Mouse (Mus musculus) limb, embryonic 15.5 days (tissue): ENCODE measurements around the gene Stoml1. TPM values are rescaled to one million over a fixed set of nuclear protein-coding genes. Genes with fewer than 3 reads are reported as not detected.
"Not testable (repeated sequence)": the region's sequence is repeated elsewhere in the genome, so short reads cannot be mapped to it uniquely, and the experiment has no call there.

Experiments used
- ATAC-seq: fragments of 200-750 bp; cut with Nextera tagmentation; 2 replicates; pipeline ENCODE4 v1.8.0; 2017; ENCODE audit warnings: low read depth, moderate TSS enrichment; ENCODE audit not compliant: insufficient number of reproducible peaks, low FRiP score, low TSS enrichment
- H3K27ac ChIP-seq: fragments of 300-500 bp; sonication (generic); 2 replicates; pipeline ENCODE4 v1.5.1; 2015; ENCODE audit warnings: moderate library complexity, mild to moderate bottlenecking, inconsistent platforms
- H3K27me3 ChIP-seq: fragments of 300-500 bp; sonication (generic); 2 replicates; pipeline ENCODE4 v1.6.1; 2015; ENCODE audit warnings: inconsistent platforms
- H3K36me3 ChIP-seq: fragments of 300-500 bp; sonication (generic); 2 replicates; pipeline ENCODE4 v1.6.1; 2015; ENCODE audit warnings: inconsistent platforms
- H3K4me1 ChIP-seq: fragments of 300-500 bp; sonication (generic); 2 replicates; pipeline ENCODE4 v1.6.1; 2015; ENCODE audit warnings: inconsistent platforms
- H3K4me2 ChIP-seq: fragments of 300-500 bp; sonication (generic); 2 replicates; pipeline ENCODE4 v1.6.1; 2015; ENCODE audit warnings: mild to moderate bottlenecking, inconsistent platforms
- H3K4me3 ChIP-seq: fragments of 300-500 bp; sonication (generic); 2 replicates; pipeline ENCODE4 v1.5.1; 2015; ENCODE audit warnings: mild to moderate bottlenecking, inconsistent platforms
- H3K9ac ChIP-seq: fragments of 300-500 bp; sonication (generic); 2 replicates; pipeline ENCODE4 v1.6.1; 2015; ENCODE audit warnings: inconsistent platforms
- H3K9me3 ChIP-seq: fragments of 300-500 bp; sonication (generic); 2 replicates; pipeline ENCODE4 v1.6.1; 2016; ENCODE audit warnings: inconsistent platforms
- WGBS: fragments of 180-500 bp; shearing (Covaris S2); methylation state at CpG from one replicate; pipeline ENCODE4 v1.1.7; 2015; 5-methylcytosine and 5-hydroxymethylcytosine counted together
- polyA plus RNA-seq: library from polyadenylated mRNA; unstranded; fragments of >200 nt; fragmentation: Nextera tagmentation; extraction: Ambion mirVana; gene quantifications from 2 replicates; pipeline ENCODE4 v1.2.1, GENCODE M21; 2015

Gene Stoml1
- polyA plus RNA-seq, 1 experiment from 2014 or later: 35.5 TPM

- no peak overlapping the region for H3K4me2 ChIP-seq
- H3K36me3 ChIP-seq: peaks cover 10% of the 10 kb centered on the region; the same call in 1 of the 2 replicates
- ATAC-seq: no peak
- H3K9me3 ChIP-seq: no peaks in the 10 kb centered on the region
- no peaks in the 10 kb centered on the region for H3K27me3 ChIP-seq
- no peak overlapping the region for H3K9ac ChIP-seq
- peaks cover 48% of the 10 kb centered on the region for H3K4me1 ChIP-seq
- 61% methylated on average over 4 of the region's 4 CpGs for WGBS
- H3K27ac ChIP-seq: no peak overlapping the region
- no peak overlapping the region for H3K4me3 ChIP-seq
These were observed 6.8 kb upstream of the Stoml1 start for GRCm38 (mm10) chr9:58246083-58246591.

- Histone ChIP-seq H3K4me1 (peaks cover 37% of the 10 kb centered on the region), H3K27ac (0 out of 2 replicates have a peak overlapping the region, but pooled peaks have one; percentile 39), H3K4me2 (peak overlapping the region; percentile 46), H3K27me3 (no peaks in the 10 kb centered on the region), H3K4me3 (peak overlapping the region; percentile 24), H3K9me3 (no peaks in the 10 kb centered on the region), H3K9ac (peak overlapping the region; percentile 15; the same call in 1 of the 2 replicates), H3K36me3 (peaks cover 10% of the 10 kb centered on the region; the same call in 1 of the 2 replicates)
- WGBS: 5% methylated on average over 25 of the region's 25 CpGs
- ATAC-seq: peak; percentile 76; the same call in 1 of the 2 replicates
These were observed 5.8 kb upstream of the Stoml1 start for GRCm38 (mm10) chr9:58247064-58247759.

DNA sequence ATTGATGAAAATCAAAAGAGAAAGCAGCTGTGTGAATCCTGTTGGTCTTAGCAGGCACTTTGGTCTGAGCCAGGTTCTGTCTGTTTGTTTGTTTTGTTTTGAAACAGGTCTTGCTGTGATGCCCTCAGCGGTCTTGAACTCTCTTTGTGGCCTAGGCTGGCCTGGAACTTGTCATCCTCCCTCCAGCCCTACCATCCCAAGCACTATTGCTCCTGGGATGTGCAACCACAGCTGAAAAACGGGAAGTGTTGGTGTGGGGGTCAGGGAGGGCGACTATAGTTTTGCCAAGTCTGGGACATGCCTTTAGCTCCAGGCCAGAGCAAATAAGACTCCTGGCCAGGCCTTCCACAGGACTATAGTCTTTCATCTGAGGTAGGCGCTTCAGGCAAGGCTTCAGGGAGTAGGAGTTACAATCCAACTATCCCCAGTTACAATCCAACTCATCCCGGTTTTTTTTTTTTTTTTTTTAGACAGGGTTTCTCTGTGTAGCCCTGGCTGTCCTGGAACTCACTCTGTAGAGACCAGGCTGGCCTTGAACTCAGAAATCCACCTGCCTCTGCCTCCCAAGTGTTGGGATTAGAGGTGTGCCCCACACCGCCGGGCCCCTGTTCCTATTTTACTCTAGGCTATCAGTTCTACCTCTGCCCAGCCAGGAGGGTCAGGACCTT, 4.1 kb upstream of the Stoml1 start:
- H3K27me3 ChIP-seq: no peaks in the 10 kb centered on the region
- H3K4me2 ChIP-seq: peak overlapping the region; percentile 69
- H3K9ac ChIP-seq: no peak overlapping the region
- no peaks in the 10 kb centered on the region for H3K9me3 ChIP-seq
- no peak for ATAC-seq
- WGBS: 23% methylated on average over 7 of the region's 7 CpGs
- H3K4me1 ChIP-seq: peaks cover 31% of the 10 kb centered on the region
- 0 out of 2 replicates have a peak, but pooled peaks cover 6% of the 10 kb centered on the region for H3K36me3 ChIP-seq
- peak overlapping the region; percentile 55 for H3K4me3 ChIP-seq
- H3K27ac ChIP-seq: peak overlapping the region; percentile 95

- ATAC-seq: peak; percentile 66; the same call in 1 of the 2 replicates
- under 1% methylated on average over 16 of the region's 16 CpGs for WGBS
- H3K9ac ChIP-seq: peak within 1 kb of the TSS; percentile 47
- H3K27me3 ChIP-seq: no peaks in the 10 kb centered on the region
- peak within 1 kb of the TSS; percentile 69 for H3K4me2 ChIP-seq
- H3K27ac ChIP-seq: peak within 1 kb of the TSS; percentile 95
- peaks cover 34% of the 10 kb centered on the region for H3K4me1 ChIP-seq
- peak within 1 kb of the TSS; percentile 55 for H3K4me3 ChIP-seq
- no peaks in the 10 kb centered on the region for H3K9me3 ChIP-seq
- H3K36me3 ChIP-seq: 0 out of 2 replicates have a peak, but pooled peaks cover 3% of the 10 kb centered on the region
These were observed 3.3 kb upstream of the Stoml1 start, which contains the start of gene Pml for GRCm38 (mm10) chr9:58249592-58250192. Pml (minus strand) TSS chr9:58249786.

DNA sequence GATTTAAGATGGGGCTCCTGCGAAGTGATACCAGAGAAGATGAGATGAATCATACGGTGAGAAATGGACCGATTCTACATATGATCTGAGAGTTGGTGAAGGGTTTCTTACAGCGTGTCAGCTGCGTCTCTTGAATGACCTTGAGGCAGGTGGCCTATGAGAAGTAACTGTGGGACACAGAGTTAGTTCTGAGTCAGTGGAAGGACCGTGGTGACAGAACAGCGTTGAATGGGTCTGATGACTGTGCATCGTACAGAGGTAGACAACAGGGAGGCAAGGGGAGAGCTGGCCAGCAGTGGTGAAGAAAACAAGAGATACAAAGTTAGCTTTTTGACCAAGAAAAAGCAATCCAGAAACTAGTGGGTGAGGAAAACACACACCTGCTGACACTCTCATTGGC, 2.6 kb upstream of the Stoml1 start:
- H3K4me2 ChIP-seq: peak overlapping the region; percentile 69
- H3K4me1 ChIP-seq: peaks cover 37% of the 10 kb centered on the region
- peak overlapping the region; percentile 55 for H3K4me3 ChIP-seq
- 78% methylated on average over 8 of the region's 8 CpGs for WGBS
- 0 out of 2 replicates have a peak, but pooled peaks cover 3% of the 10 kb centered on the region for H3K36me3 ChIP-seq
- H3K27ac ChIP-seq: peak overlapping the region; percentile 95
- ATAC-seq: no peak
- no peaks in the 10 kb centered on the region for H3K27me3 ChIP-seq
- H3K9me3 ChIP-seq: no peaks in the 10 kb centered on the region
- H3K9ac ChIP-seq: 0 out of 2 replicates have a peak overlapping the region, but pooled peaks have one; percentile 47

- H3K9ac ChIP-seq, H3K27me3 ChIP-seq, H3K36me3 ChIP-seq, H3K9me3 ChIP-seq, ATAC-seq, H3K4me3 ChIP-seq, H3K4me2 ChIP-seq: not testable (repeated sequence)
- Histone ChIP-seq H3K4me1 (peaks cover 37% of the 10 kb centered on the region), H3K27ac (peak overlapping the region; percentile 95; the same call in 1 of the 2 replicates)
- WGBS: 93% methylated on average over 1 of the region's 1 CpGs
These were observed 2.2 kb upstream of the Stoml1 start for GRCm38 (mm10) chr9:58250730-58251129.

DNA sequence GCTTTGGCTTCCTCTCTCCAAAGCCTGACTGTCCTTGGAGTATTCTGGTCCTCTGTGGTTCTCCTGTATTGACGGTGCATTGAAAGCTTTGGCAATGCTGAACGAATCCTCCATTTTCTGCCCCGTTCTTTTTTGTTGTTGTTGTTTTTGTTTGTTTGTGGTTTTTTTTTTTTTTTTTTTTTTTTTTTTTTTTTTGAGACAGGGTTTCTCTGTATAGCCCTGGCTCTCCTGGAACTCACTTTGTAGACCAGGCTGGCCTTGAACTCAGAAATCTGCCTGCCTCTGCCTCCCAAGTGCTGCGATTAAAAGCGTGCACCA, 800 bp downstream of the Stoml1 start:
- peak overlapping the region; percentile 83 for H3K4me3 ChIP-seq
- H3K27ac ChIP-seq: peak overlapping the region; percentile 76; the same call in 1 of the 2 replicates
- peak overlapping the region; percentile 65; the same call in 1 of the 2 replicates for H3K9ac ChIP-seq
- H3K27me3 ChIP-seq, ATAC-seq, H3K9me3 ChIP-seq: not testable (repeated sequence)
- H3K36me3 ChIP-seq: peaks cover 34% of the 10 kb centered on the region
- H3K4me1 ChIP-seq: peaks cover 19% of the 10 kb centered on the region
- 66% methylated on average over 5 of the region's 5 CpGs for WGBS
- H3K4me2 ChIP-seq: peak overlapping the region; percentile 68

DNA sequence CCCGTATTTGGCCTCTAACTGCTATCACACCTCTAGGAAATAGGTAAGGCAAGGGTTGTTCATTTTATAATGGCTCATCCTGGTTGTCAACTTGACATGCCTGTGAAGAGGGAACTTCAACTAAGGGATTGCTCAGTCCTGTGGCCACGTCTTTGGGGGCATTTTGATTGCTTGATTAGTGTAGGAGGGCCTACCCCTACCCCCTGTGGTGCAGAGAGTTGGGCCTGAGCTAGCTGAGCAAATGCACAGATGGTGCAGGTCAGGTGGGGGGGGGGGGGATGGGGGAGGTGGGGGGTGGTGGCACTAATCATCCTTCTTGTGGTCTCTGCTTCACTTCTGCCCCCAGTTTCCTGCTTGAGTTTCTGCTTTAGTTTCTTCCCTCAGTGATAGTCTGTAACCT, 2.1 kb downstream of the Stoml1 start:
- 41% methylated on average over 2 of the region's 2 CpGs for WGBS
- Histone ChIP-seq H3K4me2 (no peak overlapping the region), H3K27ac (no peak overlapping the region), H3K9ac (no peak overlapping the region), H3K4me3 (no peak overlapping the region), H3K9me3 (no peaks in the 10 kb centered on the region), H3K4me1 (peaks cover 13% of the 10 kb centered on the region; the same call in 1 of the 2 replicates), H3K36me3 (peaks cover 41% of the 10 kb centered on the region), H3K27me3 (no peaks in the 10 kb centered on the region)
- ATAC-seq: no peak

GRCm38 (mm10) chr9:58255704-58256685, 3.0 kb downstream of the Stoml1 start:
- 83% methylated on average over 10 of the region's 10 CpGs for WGBS
- Histone ChIP-seq H3K9me3 (no peaks in the 10 kb centered on the region), H3K36me3 (peaks cover 46% of the 10 kb centered on the region), H3K27me3 (no peaks in the 10 kb centered on the region), H3K4me2 (no peak overlapping the region), H3K9ac (no peak overlapping the region), H3K27ac (no peak overlapping the region), H3K4me3 (no peak overlapping the region), H3K4me1 (peaks cover 8% of the 10 kb centered on the region; the same call in 1 of the 2 replicates)
- ATAC-seq: no peak

- 0 out of 2 replicates have a peak, but pooled peaks cover 8% of the 10 kb centered on the region for H3K4me1 ChIP-seq
- ATAC-seq: no peak
- H3K27me3 ChIP-seq: no peaks in the 10 kb centered on the region
- H3K4me3 ChIP-seq: no peak overlapping the region
- H3K4me2 ChIP-seq: no peak overlapping the region
- 94% methylated on average over 5 of the region's 5 CpGs for WGBS
- H3K27ac ChIP-seq: no peak overlapping the region
- peaks cover 42% of the 10 kb centered on the region for H3K36me3 ChIP-seq
- no peak overlapping the region for H3K9ac ChIP-seq
- no peaks in the 10 kb centered on the region for H3K9me3 ChIP-seq
These were observed 9.5 kb downstream of the Stoml1 start for GRCm38 (mm10) chr9:58262507-58262906.

GRCm38 (mm10) chr9:58265368-58265767, 12.4 kb downstream of the Stoml1 start:
- no peak for ATAC-seq
- Histone ChIP-seq H3K9ac (no peak overlapping the region), H3K27me3 (no peaks in the 10 kb centered on the region), H3K4me1 (0 out of 2 replicates have a peak, but pooled peaks cover 8% of the 10 kb centered on the region), H3K9me3 (no peaks in the 10 kb centered on the region), H3K4me2 (no peak overlapping the region), H3K27ac (no peak overlapping the region), H3K4me3 (no peak overlapping the region), H3K36me3 (peaks cover 21% of the 10 kb centered on the region)
- 70% methylated on average over 3 of the region's 3 CpGs for WGBS
